Mouse (Mus musculus) limb, embryonic 10.5 days (tissue): Measurements from ENCODE around the gene Crlf1. TPM values are rescaled to one million over a fixed set of nuclear protein-coding genes. Genes with fewer than 3 reads are reported as not detected.

Experiments used
- DNase-seq: peaks from one replicate; pipeline ENCODE4 v3.0.0-alpha.2; 2017; ENCODE audit warnings: low spot score
- H3K27ac ChIP-seq: fragments of 300-500 bp; sonication (generic); 2 replicates; pipeline ENCODE4 v1.5.1; 2016; ENCODE audit warnings: mild to moderate bottlenecking
- H3K27me3 ChIP-seq: fragments of 300-500 bp; sonication (generic); 2 replicates; pipeline ENCODE4 v1.6.1; 2016; ENCODE audit warnings: low read depth, mild to moderate bottlenecking; ENCODE audit not compliant: poor library complexity, severe bottlenecking
- H3K36me3 ChIP-seq: fragments of 300-500 bp; sonication (generic); 2 replicates; pipeline ENCODE4 v1.6.1; 2016; ENCODE audit warnings: mild to moderate bottlenecking, moderate library complexity
- H3K4me1 ChIP-seq: fragments of 300-500 bp; sonication (generic); 2 replicates; pipeline ENCODE4 v1.6.1; 2016
- H3K4me3 ChIP-seq: fragments of 300-500 bp; sonication (generic); 2 replicates; pipeline ENCODE4 v1.5.1; 2016; ENCODE audit warnings: mild to moderate bottlenecking, moderate library complexity
- H3K9me3 ChIP-seq: fragments of 300-500 bp; sonication (generic); replicated peaks from 2 replicates; pipeline ENCODE4 v1.6.1; 2016; ENCODE audit warnings: mild to moderate bottlenecking
- WGBS: fragments of 180-500 bp; shearing (Covaris S2); methylation state at CpG from one replicate; pipeline ENCODE4 v1.1.7; 2016; 5-methylcytosine and 5-hydroxymethylcytosine counted together
- polyA plus RNA-seq: library from polyadenylated mRNA; unstranded; fragments of >200 nt; fragmentation: Nextera tagmentation; extraction: Ambion mirVana; gene quantifications from 2 replicates; pipeline ENCODE4 v1.2.1, GENCODE M21; 2016

Crlf1 gene
- polyA plus RNA-seq, 1 experiment from 2014 or later: 126 TPM

DNA sequence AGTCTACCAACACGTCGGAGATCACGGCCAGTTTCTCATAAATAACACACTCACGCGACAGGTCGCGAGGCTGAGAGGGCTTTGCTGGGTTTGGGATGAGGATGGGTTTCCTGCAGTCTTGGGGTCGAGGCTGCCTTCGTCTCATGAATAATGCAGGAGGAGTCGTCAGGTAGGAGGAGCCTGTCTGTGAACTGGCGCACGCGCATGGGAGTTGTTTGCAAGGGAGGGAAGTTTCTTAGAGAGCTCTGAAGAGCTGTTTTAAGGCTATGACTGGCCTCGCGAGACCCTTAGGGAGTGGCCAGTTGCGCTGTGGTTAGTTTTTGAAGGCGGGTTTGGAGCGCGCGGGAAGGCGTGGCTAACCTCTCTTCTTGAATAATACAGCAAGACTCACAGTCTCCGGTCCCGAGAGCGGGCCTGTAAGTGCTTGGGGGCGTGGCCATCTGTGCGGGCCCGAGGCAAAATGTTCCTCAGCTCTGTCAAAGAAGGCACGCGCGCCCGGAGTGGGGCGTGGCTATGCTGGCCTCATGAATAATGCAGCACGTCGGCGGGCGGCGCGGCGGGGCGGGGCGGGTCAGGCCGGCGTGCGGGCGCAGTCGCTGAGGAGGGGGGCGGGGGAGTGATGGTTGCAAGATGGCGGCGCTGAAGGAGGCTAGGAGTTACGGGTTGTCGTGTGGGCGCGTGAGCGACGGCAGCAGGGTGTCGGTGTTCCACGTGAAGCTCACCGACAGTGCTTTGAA, 46.3 kb downstream of the Crlf1 start, which contains the start of gene Ell:
TSS of gene Ell (plus strand) at position 381 of the 737 bp plus-strand sequence.
- Histone ChIP-seq H3K9me3 (no peaks in the 10 kb centered on the region), H3K4me3 (peak within 1 kb of the TSS; percentile 74), H3K27me3 (no peaks in the 10 kb centered on the region), H3K4me1 (peaks cover 38% of the 10 kb centered on the region), H3K27ac (peak within 1 kb of the TSS; percentile 87), H3K36me3 (peaks cover 31% of the 10 kb centered on the region)
- WGBS: under 1% methylated on average over 58 of the region's 58 CpGs
- DNase-seq: peak; percentile 100

DNA sequence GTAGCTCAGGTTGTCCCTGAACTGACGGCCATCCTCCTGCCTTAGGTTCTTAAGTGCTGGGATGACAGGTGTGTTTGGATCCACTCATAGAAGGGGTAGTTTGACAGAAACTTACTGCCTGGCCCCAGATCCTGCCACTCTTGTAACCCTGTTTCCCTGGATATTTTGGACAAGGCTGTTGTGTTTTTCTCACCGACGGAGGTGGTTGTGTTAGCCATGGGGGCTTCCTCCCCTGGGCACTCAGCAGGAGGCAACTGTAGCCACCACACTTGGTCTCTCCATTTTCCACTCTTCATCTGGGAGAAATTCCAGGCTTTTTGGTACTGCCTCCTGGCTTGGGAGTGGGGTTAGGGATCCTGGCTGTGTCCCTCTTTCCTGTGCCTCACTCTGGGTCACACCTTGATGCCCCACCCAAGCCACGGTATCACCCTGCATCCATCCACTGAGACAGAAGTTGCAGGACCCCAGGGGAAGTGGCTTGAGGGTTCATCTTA, 47.1 kb downstream of the Crlf1 start:
- WGBS: 15% methylated on average over 4 of the region's 4 CpGs
- H3K27me3 ChIP-seq: no peaks in the 10 kb centered on the region
- H3K9me3 ChIP-seq: no peaks in the 10 kb centered on the region
- no peak for DNase-seq
- peak overlapping the region; percentile 87 for H3K27ac ChIP-seq
- peaks cover 27% of the 10 kb centered on the region for H3K36me3 ChIP-seq
- H3K4me3 ChIP-seq: peak overlapping the region; percentile 74
- peaks cover 39% of the 10 kb centered on the region for H3K4me1 ChIP-seq

DNA sequence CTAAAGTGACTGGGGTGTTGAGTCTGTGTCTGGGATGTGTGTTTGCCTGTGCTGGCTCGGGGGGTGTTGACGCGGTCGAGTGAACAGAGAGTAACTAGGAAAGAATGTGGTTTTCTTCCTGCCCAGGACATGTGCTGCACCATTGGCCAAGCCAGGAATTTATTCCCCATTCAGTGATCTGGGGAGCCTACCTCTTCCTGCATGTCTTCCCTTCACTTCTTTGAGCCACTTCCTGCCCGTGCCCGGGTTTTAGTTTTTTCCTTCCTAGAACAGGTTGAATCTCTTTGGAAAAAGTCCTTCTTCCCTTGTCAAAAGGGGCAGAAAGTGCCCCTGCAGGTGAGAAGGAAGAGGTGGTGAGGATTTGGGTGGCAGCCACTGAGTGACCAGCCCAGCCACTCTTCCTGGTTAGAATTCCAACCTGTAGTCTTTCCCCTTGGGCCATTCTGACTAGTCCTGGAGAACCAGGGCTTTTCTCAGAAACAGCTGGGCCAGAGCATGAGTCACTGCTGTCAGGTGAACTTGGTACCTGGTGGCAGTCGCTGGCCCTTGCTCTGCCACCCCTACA, 47.6 kb downstream of the Crlf1 start:
- Histone ChIP-seq H3K4me3 (peak overlapping the region; percentile 74), H3K4me1 (peaks cover 39% of the 10 kb centered on the region), H3K9me3 (no peaks in the 10 kb centered on the region), H3K27me3 (no peaks in the 10 kb centered on the region), H3K27ac (peak overlapping the region; percentile 87; the same call in 1 of the 2 replicates), H3K36me3 (peaks cover 22% of the 10 kb centered on the region)
- 71% methylated on average over 7 of the region's 7 CpGs for WGBS
- DNase-seq: no peak

- no peak overlapping the region for H3K27ac ChIP-seq
- H3K36me3 ChIP-seq: peaks cover 17% of the 10 kb centered on the region
- no peak for DNase-seq
- H3K4me1 ChIP-seq: peaks cover 39% of the 10 kb centered on the region
- H3K9me3 ChIP-seq: no peaks in the 10 kb centered on the region
- H3K27me3 ChIP-seq: no peaks in the 10 kb centered on the region
- WGBS: 87% methylated on average over 5 of the region's 5 CpGs
- peak overlapping the region; percentile 74; the same call in 1 of the 2 replicates for H3K4me3 ChIP-seq
Measured at GRCm38 (mm10) chr8:70541081-70541480, 48.1 kb downstream of the Crlf1 start.

DNA sequence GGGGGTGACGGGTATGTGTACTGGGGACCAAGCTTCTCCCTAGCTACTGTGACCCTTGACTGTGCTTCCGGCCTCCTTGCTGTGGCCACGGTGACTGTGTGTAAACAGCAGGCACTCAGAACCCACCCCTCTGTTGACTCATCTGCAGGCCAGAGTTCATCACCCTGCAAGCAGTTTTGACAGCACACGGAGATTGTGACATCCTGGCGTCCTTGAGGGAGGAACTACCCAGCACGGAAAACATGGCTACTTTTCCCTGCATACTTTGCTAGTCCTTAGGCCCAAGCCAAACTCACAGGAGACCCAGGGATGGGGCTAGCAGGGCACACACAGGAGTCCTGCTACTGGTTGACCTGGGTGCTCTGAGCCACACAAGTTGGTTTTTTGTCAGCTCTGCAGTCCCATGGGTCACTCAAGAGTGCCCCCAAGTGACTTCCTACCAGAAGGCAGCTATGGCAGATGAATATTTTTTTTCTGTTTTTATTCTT, 51.3 kb downstream of the Crlf1 start:
- WGBS: 70% methylated on average over 6 of the region's 6 CpGs
- H3K9me3 ChIP-seq: no peaks in the 10 kb centered on the region
- H3K36me3 ChIP-seq: 0 out of 2 replicates have a peak, but pooled peaks cover 4% of the 10 kb centered on the region
- H3K4me3 ChIP-seq: no peak overlapping the region
- peaks cover 29% of the 10 kb centered on the region for H3K4me1 ChIP-seq
- no peaks in the 10 kb centered on the region for H3K27me3 ChIP-seq
- DNase-seq: no peak
- H3K27ac ChIP-seq: no peak overlapping the region

- no peak overlapping the region for H3K27ac ChIP-seq
- H3K9me3 ChIP-seq: no peaks in the 10 kb centered on the region
- no peak for DNase-seq
- 0 out of 2 replicates have a peak, but pooled peaks cover 7% of the 10 kb centered on the region for H3K36me3 ChIP-seq
- peaks cover 14% of the 10 kb centered on the region for H3K4me1 ChIP-seq
- WGBS: 81% methylated on average over 4 of the region's 4 CpGs
- no peaks in the 10 kb centered on the region for H3K27me3 ChIP-seq
- no peak overlapping the region for H3K4me3 ChIP-seq
Measured at GRCm38 (mm10) chr8:70546412-70546811, 53.5 kb downstream of the Crlf1 start.

DNA sequence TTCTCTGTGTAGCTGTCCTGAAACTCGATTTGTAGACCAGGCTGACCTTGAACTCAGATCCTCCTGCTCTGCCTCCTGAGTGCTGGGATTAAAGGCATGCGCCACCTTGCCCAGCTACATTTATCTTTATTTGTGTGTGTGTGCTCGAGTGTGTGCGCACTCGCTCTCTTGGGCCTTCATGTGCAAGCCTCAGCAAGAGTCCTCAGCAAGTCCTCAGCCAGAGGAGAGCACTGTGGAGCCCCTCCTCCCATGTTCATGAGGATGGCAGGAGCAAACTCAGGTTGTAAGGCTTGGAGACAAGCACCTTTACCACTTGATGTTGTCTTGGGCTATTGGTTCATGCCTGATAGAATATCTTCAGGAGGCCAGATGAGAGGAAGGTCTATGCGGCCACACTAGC, 54.8 kb downstream of the Crlf1 start:
- H3K9me3 ChIP-seq: no peaks in the 10 kb centered on the region
- DNase-seq: no peak
- no peaks in the 10 kb centered on the region for H3K27me3 ChIP-seq
- H3K27ac ChIP-seq: no peak overlapping the region
- peaks cover 14% of the 10 kb centered on the region for H3K4me1 ChIP-seq
- H3K36me3 ChIP-seq: 0 out of 2 replicates have a peak, but pooled peaks cover 7% of the 10 kb centered on the region
- no peak overlapping the region for H3K4me3 ChIP-seq
- 89% methylated on average over 6 of the region's 6 CpGs for WGBS

GRCm38 (mm10) chr8:70549412-70550184, 56.6 kb downstream of the Crlf1 start:
- 95% methylated on average over 10 of the region's 10 CpGs for WGBS
- no peak overlapping the region for H3K27ac ChIP-seq
- peaks cover 2% of the 10 kb centered on the region; the same call in 1 of the 2 replicates for H3K4me1 ChIP-seq
- DNase-seq: no peak
- H3K9me3 ChIP-seq: no peaks in the 10 kb centered on the region
- H3K36me3 ChIP-seq: 0 out of 2 replicates have a peak, but pooled peaks cover 7% of the 10 kb centered on the region
- H3K4me3 ChIP-seq: no peak overlapping the region
- no peaks in the 10 kb centered on the region for H3K27me3 ChIP-seq

GRCm38 (mm10) chr8:70551558-70552161, 58.7 kb downstream of the Crlf1 start:
- 73% methylated on average over 3 of the region's 3 CpGs for WGBS
- peaks cover 2% of the 10 kb centered on the region; the same call in 1 of the 2 replicates for H3K4me1 ChIP-seq

GRCm38 (mm10) chr8:70552836-70553235, 59.9 kb downstream of the Crlf1 start:
- H3K36me3 ChIP-seq: 0 out of 2 replicates have a peak, but pooled peaks cover 3% of the 10 kb centered on the region
- H3K4me3 ChIP-seq: no peak overlapping the region
- 71% methylated on average over 1 of the region's 1 CpGs for WGBS
- no peak for DNase-seq
- no peak overlapping the region for H3K27ac ChIP-seq
- H3K27me3 ChIP-seq: no peaks in the 10 kb centered on the region
- H3K4me1 ChIP-seq: peaks cover 2% of the 10 kb centered on the region; the same call in 1 of the 2 replicates
- H3K9me3 ChIP-seq: no peaks in the 10 kb centered on the region

More at GRCm38 (mm10) chr8:70551558-70552161, 58.7 kb downstream of the Crlf1 start:
- Histone ChIP-seq H3K27ac (no peak overlapping the region), H3K27me3 (no peaks in the 10 kb centered on the region), H3K4me3 (no peak overlapping the region), H3K9me3 (no peaks in the 10 kb centered on the region), H3K36me3 (0 out of 2 replicates have a peak, but pooled peaks cover 3% of the 10 kb centered on the region)
- no peak for DNase-seq
